Mouse (Mus musculus): ENCODE results near the gene Kcnk3.

The Kcnk3 gene

GRCm38 (mm10) chr5:30588301-30588968, 465 bp downstream of the Kcnk3 start:
- peak; percentile 93 for DNase-seq

GRCm38 (mm10) chr5:30589069-30589468, 1.1 kb downstream of the Kcnk3 start:
- no peak for DNase-seq

- no peak for DNase-seq
Observed at GRCm38 (mm10) chr5:30589546-30589945, 1.6 kb downstream of the Kcnk3 start.

GRCm38 (mm10) chr5:30590231-30590630, 2.3 kb downstream of the Kcnk3 start:
- DNase-seq, result no peak

GRCm38 (mm10) chr5:30591205-30591731, 3.3 kb downstream of the Kcnk3 start:
- DNase-seq, result no peak

GRCm38 (mm10) chr5:30591786-30592185, 3.8 kb downstream of the Kcnk3 start:
- DNase-seq, result no peak

GRCm38 (mm10) chr5:30592279-30592980, 4.5 kb downstream of the Kcnk3 start:
- DNase-seq, result no peak

- no peak for DNase-seq
Observed at GRCm38 (mm10) chr5:30593360-30593759, 5.4 kb downstream of the Kcnk3 start.

GRCm38 (mm10) chr5:30593811-30594504, 6.0 kb downstream of the Kcnk3 start:
- peak; percentile 98 for DNase-seq

- no peak for DNase-seq
Observed at GRCm38 (mm10) chr5:30594953-30595560, 7.1 kb downstream of the Kcnk3 start.

GRCm38 (mm10) chr5:30601397-30601796, 13.4 kb downstream of the Kcnk3 start:
- DNase-seq, result no peak

GRCm38 (mm10) chr5:30603255-30603654, 15.3 kb downstream of the Kcnk3 start:
- no peak for DNase-seq

GRCm38 (mm10) chr5:30603926-30604325, 16.0 kb downstream of the Kcnk3 start:
- no peak for DNase-seq

- DNase-seq, result peak; percentile 96
Observed at GRCm38 (mm10) chr5:30604769-30605188, 16.8 kb downstream of the Kcnk3 start.

GRCm38 (mm10) chr5:30605649-30606048, 17.7 kb downstream of the Kcnk3 start:
- peak; percentile 88 for DNase-seq

GRCm38 (mm10) chr5:30606424-30607073, 18.6 kb downstream of the Kcnk3 start:
- peak; percentile 98 for DNase-seq

- peak; percentile 85 for DNase-seq
Observed at GRCm38 (mm10) chr5:30609094-30609493, 21.1 kb downstream of the Kcnk3 start.

GRCm38 (mm10) chr5:30609918-30610645, 22.1 kb downstream of the Kcnk3 start:
- peak; percentile 86 for DNase-seq

- DNase-seq, result no peak
Observed at GRCm38 (mm10) chr5:30611091-30611490, 23.1 kb downstream of the Kcnk3 start.

GRCm38 (mm10) chr5:30611689-30612088, 23.7 kb downstream of the Kcnk3 start:
- DNase-seq, result no peak

GRCm38 (mm10) chr5:30612575-30612974, 24.6 kb downstream of the Kcnk3 start:
- DNase-seq, result no peak

- no peak for DNase-seq
Observed at GRCm38 (mm10) chr5:30613242-30613641, 25.3 kb downstream of the Kcnk3 start.

Data from heart, adult 11 months (tissue).